Mouse (Mus musculus) retina, postnatal 1 day (tissue): ENCODE data around the gene Ugcg.
A peak's percentile ranks its signal among the peaks of the same experiment; 100 is the strongest.

ENCODE experiments used
- DNase-seq: peaks from one replicate; pipeline ENCODE4 v3.0.0-alpha.2; 2012

Gene Ugcg

GRCm38 (mm10) chr4:59190650-59191424, 1.8 kb downstream of the Ugcg start:
- no peak for DNase-seq

- DNase-seq = no peak
Measured at GRCm38 (mm10) chr4:59194731-59195496, 5.9 kb downstream of the Ugcg start.

DNA sequence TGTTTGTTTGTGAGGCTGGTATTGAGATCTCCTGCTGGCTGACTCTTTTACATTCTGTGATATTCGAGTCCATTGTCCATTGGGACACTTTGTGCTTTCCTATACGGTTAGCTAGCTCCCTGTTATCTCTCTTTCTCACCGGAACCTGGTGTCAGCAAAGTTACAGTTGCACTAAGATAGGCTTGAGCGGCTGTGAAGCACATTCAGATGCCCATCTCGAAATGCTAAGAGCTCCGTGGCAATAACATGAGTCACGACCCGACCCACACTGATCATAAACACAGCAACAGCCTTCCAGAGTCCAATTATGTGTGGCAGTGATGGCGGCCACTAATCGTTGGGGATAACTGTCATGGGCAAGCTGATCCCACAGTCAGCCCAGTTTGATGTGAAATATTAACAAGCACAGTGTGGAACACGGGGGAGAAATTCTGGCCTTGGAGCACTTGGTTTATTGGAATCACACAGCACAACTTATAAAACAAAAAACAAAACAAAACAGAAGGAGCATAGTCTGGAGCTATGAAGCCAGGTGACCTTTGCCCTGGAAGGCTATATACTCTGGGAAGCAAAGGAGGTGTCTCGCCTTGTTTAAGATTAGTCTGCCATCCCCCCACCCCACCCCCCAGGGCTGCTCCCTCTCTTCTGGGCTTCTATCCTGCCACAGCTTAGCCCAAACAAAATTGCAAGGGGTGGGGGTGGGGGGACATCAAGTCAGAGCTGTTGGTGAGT, 7.5 kb downstream of the Ugcg start:
- no peak for DNase-seq

GRCm38 (mm10) chr4:59197078-59197424, 8.0 kb downstream of the Ugcg start:
- no peak for DNase-seq

DNA sequence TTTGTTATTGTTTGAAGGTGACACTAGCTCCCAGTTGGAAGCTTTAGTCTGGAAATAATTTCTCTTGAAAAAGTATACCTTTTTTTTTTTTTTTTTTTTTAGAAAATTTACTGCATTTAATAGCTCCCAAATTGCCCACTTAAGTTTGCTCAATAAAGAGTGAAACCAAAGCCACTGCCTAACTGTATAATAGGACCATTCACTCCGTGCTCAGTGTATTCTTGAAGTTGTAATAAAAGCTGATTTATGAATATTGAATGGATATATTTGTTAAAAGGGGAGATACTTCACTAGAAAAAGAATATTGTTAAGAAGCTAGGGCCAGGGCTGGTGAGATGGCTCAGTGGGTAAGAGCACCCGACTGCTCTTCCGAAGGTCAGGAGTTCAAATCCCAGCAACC, 8.4 kb downstream of the Ugcg start:
- no peak for DNase-seq

DNA sequence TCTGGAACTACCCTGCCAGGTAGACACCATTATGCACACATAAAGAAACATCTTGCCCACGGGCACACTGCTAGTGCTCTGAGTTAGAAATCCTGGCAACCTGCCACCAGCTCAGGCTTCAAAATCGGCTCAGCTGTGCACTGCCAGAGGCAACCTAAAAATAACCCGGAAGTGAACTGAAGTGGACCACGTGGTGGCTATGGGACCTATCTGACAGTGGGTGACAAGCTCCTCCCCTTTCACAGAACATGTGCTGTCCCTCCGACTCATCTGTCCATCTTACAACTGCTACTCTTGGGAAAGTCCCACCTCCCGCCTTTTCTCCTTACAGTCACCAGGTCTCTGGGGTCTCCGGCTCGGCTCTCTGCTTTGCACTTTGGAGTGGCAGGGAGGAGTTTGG, 10.3 kb downstream of the Ugcg start:
- peak; percentile 71 for DNase-seq

GRCm38 (mm10) chr4:59199805-59200204, 10.7 kb downstream of the Ugcg start:
- no peak for DNase-seq

DNA sequence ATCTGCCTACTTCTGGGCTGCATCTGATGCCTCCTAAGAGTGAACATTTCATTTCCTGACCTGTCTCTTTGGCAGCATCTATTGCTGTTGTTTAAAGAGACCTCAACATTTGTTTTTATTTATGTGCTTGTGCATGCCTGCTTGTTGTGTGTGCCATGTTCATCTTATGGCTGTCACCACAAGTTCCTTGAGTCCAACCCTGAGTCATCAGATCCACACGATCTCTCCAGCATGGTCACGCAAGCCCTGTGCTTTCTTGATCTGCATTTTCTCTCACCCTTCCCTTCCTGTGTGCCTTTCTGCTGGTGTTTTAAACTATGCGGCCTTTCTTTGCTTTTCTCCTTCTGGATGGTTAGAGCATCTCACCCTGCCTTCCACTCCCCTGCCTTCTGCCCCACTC, 11.6 kb downstream of the Ugcg start:
- no peak for DNase-seq

DNA sequence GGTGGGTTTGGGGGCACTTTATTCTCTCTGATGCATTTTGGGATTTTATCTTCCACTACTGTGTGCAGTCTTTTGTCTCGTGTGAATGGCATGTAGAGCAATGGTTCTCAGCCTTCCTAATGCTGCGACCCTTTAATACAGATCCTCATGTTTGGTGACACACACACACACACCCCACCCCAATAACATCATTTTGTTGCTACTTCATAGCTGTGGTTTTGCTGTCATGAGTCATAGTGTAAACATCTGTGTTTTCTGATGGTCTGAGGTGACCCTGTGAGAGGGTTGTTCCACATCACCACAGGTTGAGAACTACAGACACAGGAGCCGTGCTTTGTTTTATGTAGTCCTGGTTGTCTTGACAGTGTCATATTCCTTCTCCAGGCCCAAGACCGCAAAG, 15.6 kb downstream of the Ugcg start:
- no peak for DNase-seq

- no peak for DNase-seq
Measured at GRCm38 (mm10) chr4:59205758-59206340, 16.8 kb downstream of the Ugcg start.

DNA sequence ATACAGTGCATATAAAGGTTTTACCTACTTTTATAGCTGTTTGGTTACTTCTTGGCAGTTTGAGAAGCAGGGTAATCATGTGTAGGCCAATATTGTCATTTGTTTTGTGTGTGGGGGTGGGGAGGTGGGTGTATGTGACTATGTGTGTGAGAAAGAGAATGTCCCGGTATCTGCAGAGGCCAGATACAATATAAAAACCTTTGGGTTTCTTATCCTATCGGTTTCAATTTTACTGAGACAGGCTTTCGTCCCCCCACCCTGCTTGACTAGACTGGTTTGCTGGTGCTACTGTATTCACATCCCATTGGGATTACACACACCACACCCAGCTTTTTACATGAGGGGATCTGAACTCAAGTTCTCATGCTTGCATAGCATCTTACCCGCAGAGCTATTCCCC, 17.5 kb downstream of the Ugcg start:
- DNase-seq = no peak

DNA sequence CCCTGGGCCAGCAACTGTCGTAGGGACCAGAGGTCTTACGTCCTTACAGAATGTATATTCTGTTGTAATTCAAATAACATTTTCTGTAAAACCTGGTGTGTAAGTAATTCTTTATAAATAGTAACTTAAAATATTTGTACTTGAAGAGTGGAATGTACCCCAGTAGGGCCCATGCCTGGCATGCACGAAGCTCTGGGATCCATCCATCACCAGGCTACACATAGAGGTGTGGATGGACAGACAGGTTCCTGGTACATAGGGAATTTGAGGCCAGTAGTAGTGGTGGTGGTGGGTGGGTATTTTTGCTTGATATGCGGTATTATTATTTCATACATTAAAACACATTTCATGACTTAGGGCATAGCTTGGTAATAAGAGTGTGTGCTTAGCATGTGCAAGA, 19.6 kb downstream of the Ugcg start:
- DNase-seq = no peak

DNA sequence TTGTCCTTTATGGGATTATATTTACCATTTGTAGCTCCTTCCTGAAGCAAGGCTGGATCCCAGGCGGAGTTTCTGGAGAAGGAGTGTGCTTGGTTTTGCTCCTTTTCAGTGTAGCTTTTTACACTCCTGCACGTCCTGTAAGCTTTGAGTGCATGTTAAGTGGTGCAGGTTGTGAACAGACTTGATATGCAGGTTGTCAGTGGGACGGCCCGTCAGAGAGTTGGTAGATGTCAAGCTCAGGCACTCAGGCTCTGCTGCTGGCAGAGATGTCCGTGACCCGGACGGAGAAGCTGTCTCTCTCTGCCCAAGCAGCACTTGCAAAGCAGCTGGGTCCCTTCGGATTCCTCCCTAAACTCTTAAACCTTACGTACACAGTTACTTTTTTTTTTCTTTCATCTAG, 22.1 kb downstream of the Ugcg start:
- DNase-seq = no peak

DNA sequence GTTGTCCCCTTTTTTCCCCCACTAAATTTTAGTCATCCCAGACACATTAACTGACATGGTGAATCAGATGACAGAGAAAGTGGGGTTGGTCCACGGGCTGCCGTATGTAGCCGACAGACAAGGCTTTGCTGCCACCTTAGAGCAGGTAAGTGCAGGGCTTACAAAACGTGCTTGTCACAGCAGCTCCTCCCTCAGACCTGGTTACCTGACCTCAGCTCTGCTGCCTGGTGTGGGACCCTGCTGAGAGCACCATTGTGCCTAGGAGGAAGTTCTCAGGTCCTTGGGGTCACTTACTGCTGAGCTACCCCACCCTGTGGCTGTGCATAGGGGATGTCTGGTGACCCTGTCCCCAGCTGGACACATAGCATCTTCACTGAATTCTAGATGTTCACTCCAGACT, 24.8 kb downstream of the Ugcg start:
- DNase-seq = no peak

DNA sequence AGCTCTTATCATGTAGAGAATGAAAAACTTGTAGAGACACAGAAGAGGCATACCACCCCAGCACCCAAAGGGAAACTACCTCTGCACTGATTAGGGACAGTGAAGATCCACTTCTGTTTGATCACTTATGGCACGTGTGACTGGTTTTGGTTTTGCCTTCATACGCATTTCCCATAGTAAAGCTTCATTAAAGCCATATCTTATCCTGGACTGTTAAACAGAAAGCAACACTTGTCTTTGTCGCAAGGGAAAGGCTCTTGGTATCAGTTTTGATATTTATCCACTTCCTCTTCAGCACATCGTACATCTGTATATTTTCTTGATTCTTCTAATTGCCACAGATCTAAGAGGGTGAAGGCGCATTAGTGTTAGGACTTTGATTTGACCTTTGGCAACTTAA, 25.6 kb downstream of the Ugcg start:
- no peak for DNase-seq

- no peak for DNase-seq
Measured at GRCm38 (mm10) chr4:59215585-59215984, 26.5 kb downstream of the Ugcg start.

DNA sequence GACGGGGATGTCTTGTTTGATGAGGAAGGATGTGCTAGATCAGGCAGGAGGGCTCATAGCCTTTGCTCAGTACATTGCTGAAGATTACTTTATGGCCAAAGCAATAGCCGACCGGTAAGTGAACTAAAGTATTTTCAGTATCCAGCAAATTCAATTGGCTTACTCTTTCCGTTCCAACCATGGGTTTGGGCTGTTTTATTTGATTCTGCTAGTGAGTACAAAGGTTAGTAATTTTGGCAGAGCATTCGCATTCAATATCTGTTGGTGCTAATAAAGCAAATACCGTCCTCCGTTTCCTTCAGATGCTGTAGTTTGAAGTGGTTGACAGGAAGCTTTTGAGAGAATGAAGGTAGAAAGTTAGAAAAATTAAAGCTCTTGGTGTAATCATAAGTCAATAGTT, 28.0 kb downstream of the Ugcg start:
- no peak for DNase-seq

- no peak for DNase-seq
Measured at GRCm38 (mm10) chr4:59218154-59218553, 29.1 kb downstream of the Ugcg start.

DNA sequence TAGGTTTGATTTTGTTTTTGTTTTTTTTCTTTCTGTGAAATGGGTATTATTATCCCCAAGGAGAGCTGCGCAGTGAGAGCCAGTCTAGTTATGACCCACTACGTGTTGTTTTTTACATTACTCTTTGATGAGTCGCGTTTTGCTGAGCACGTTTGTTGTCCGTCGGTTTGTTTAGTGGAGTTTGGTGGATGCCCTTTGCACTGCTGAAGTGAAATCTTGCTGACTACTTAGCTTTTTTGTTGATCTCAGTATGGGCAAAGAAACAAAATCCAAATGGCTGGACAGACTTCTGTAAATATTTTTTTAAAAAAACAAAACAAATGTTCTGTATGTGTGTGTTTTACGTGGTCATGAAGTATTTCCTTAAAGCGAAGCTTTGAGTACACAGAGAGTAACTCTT, 33.2 kb downstream of the Ugcg start:
- DNase-seq = no peak

- no peak for DNase-seq
Measured at GRCm38 (mm10) chr4:59223055-59223615, 34.1 kb downstream of the Ugcg start.

DNA sequence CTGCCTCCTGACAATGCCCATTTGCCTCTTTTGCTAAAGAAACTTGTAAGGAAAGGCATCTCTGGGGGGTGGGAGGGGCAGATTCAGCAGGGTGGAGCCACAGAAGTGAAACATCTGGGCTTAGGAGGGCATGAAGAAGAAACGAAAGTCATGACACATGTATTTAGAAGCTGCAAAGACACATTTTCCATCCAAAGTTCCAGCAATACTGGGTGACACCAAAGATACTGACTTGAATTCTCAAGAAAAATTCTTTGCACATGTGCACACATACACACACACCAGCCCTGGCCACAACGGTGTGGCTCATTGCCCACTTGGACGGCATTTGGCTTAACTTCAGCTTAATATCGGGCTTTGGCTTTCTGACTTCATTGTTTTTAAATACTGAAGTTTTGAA, 35.8 kb downstream of the Ugcg start:
- DNase-seq = no peak

DNA sequence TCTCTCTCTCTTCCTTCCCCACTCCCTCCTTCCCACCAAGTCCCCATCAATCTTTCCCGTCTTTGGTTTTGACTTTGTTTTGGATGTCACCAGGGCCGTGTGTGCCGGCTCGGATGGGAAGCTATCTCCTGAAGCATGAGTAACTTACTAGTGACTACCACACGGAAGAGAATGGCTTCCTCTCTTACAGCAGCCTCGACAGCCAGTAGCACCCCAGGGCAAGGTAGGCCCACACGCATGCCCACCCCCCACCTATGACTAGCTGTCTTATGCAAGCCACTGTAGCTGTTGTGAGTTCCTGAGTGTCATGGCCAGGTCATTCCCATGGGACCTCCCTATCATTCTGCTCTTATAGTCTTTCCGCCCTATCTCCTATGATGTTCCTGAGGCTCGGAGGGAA, 38.0 kb downstream of the Ugcg start:
- DNase-seq = no peak

DNA sequence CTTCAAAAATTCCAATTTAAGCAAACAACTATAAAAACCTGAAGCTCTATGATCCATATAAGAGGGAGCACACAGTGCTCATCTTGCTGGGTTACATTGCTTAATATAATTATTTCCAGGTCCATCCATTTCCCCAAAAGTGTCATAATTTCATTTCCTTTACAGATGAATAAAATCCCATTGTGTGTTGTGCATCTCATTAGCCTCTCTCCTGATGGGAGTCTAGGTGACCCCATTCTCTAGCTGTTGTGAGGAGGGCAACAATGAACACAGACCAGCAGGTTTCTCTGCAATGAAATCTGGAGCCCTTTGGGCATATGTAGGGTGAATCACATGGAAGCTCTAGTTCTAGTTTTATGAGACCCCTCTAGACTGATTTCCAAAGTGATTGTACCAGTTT, 39.9 kb downstream of the Ugcg start:
- peak; percentile 56 for DNase-seq
